Mouse (Mus musculus): ENCODE measurements around the gene Enox1. TPM values are rescaled to one million over a fixed set of nuclear protein-coding genes. Genes with fewer than 3 reads are reported as not detected.

The Enox1 gene
- total and polyA plus RNA-seq, 3 experiments, result 0.23 to 0.80 (median 0.78) TPM

- no peak for DNase-seq
- H3K79me2 ChIP-seq (replicated peaks; ENCODE audit: control insufficient read depth, insufficient read depth, low read length), result no peaks in the 10 kb centered on the region
- intact Hi-C loops (cut with DNase I), result no loop called here
- H3K36me3 ChIP-seq (ENCODE audit: control insufficient read depth, insufficient read depth, low read length), result no peaks in the 10 kb centered on the region
- H3K27me3 ChIP-seq (ENCODE audit: control insufficient read depth, insufficient read depth, low read length), result no peaks in the 10 kb centered on the region
- H3K27ac ChIP-seq, result no peak overlapping the region
- no peak overlapping the region for H3K4me3 ChIP-seq
- TF ChIP-seq POLR2A (IDR thresholded peaks at IDR 0.05; ENCODE audit: insufficient read depth, low read depth, low read length), result no peak
- H3K9ac ChIP-seq (ENCODE audit: low read depth, low read length), result no peak overlapping the region
- H3K4me1 ChIP-seq (ENCODE audit: control insufficient read depth, insufficient read depth, low read length), result no peaks in the 10 kb centered on the region
These were observed 582.8 kb downstream of the Enox1 start for GRCm38 (mm10) chr14:77739376-77739775.

- no peak overlapping the region for H3K4me3 ChIP-seq
- no peaks in the 10 kb centered on the region for H3K79me2 ChIP-seq (replicated peaks; ENCODE audit: control insufficient read depth, insufficient read depth, low read length)
- H3K9ac ChIP-seq (ENCODE audit: low read depth, low read length), result no peak overlapping the region
- no peaks in the 10 kb centered on the region for H3K27me3 ChIP-seq (ENCODE audit: control insufficient read depth, insufficient read depth, low read length)
- H3K36me3 ChIP-seq (ENCODE audit: control insufficient read depth, insufficient read depth, low read length), result no peaks in the 10 kb centered on the region
- H3K27ac ChIP-seq, result no peak overlapping the region
- no peaks in the 10 kb centered on the region for H3K4me1 ChIP-seq (ENCODE audit: control insufficient read depth, insufficient read depth, low read length)
- DNase-seq, result no peak
- TF ChIP-seq EP300 (IDR thresholded peaks at IDR 0.05; ENCODE audit: insufficient read depth, low read depth, low read length) (no peak), CTCF (IDR thresholded peaks at IDR 0.05) (no peak), POLR2A (IDR thresholded peaks at IDR 0.05; ENCODE audit: insufficient read depth, low read depth, low read length) (no peak)
- 93% methylated on average over 5 of the region's 5 CpGs for whole genome bisulfite sequencing
- intact Hi-C loops (cut with DNase I), result no loop called here
These were observed 588.2 kb downstream of the Enox1 start for GRCm38 (mm10) chr14:77744638-77745240.

DNA sequence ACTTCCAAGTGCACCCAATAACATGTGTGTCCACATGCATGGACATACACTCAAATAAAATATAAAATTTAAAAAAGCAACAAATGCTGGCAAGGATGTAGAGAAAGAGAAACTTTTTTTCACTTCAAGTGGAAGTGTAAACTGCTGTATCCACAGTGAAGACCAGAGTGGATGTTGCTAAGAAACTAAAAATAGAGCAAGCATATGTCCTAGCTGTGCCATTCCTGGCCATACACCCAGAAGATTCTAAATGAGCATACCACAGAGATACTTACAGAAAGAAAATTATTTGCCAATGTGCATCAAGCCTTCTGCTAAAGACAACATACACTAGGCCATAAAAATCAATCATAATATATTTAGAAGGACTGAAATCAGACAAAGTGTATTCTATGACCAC lies 592.4 kb downstream of the Enox1 start:
- Histone ChIP-seq H3K9ac (ENCODE audit: low read depth, low read length) (no peak overlapping the region), H3K36me3 (ENCODE audit: control insufficient read depth, insufficient read depth, low read length) (no peaks in the 10 kb centered on the region), H3K27ac (no peak overlapping the region), H3K4me1 (ENCODE audit: control insufficient read depth, insufficient read depth, low read length) (no peaks in the 10 kb centered on the region), H3K4me3 (no peak overlapping the region), H3K79me2 (replicated peaks; ENCODE audit: control insufficient read depth, insufficient read depth, low read length) (no peaks in the 10 kb centered on the region), H3K27me3 (ENCODE audit: control insufficient read depth, insufficient read depth, low read length) (no peaks in the 10 kb centered on the region)
- no peak for DNase-seq
- TF ChIP-seq EP300 (IDR thresholded peaks at IDR 0.05; ENCODE audit: insufficient read depth, low read depth, low read length), result no peak
- no peak for TF ChIP-seq CTCF (IDR thresholded peaks at IDR 0.05)
- TF ChIP-seq POLR2A (IDR thresholded peaks at IDR 0.05; ENCODE audit: insufficient read depth, low read depth, low read length), result no peak
- intact Hi-C loops (cut with DNase I), result no loop called here

Other genes starting within 250 kb of the Enox1 start
- gene Ccdc122, start 120.0 kb upstream of the Enox1 start, total RNA-seq (2021), result under 1 TPM; 0.68 to 0.75 TPM
- 0.57 and 0.73 TPM in 2 replicates for gene Ccdc122, start 120.0 kb upstream of the Enox1 start, polyA plus RNA-seq (2012; rRNA removed)
- gene Lacc1, start 119.9 kb upstream of the Enox1 start, total RNA-seq (2021), result 1 to 10 TPM; 2.5 to 2.6 TPM
- 2.5 and 4.0 TPM in 2 replicates for gene Lacc1, start 119.9 kb upstream of the Enox1 start, polyA plus RNA-seq (2012; rRNA removed)